Mouse (Mus musculus) cerebellum, postnatal 10 days (tissue): ENCODE results near the gene Map7d2.

Source experiments
- DNase-seq, 2 experiments: peaks; one replicate each; pipeline ENCODE4 v3.0.0; 2021; ENCODE audit warnings: mixed read lengths in 2 of 2

Map7d2 gene

GRCm38 (mm10) chrX:159509847-159510715 lies 95.7 kb downstream of the Map7d2 start:
- no peak for DNase-seq

DNA sequence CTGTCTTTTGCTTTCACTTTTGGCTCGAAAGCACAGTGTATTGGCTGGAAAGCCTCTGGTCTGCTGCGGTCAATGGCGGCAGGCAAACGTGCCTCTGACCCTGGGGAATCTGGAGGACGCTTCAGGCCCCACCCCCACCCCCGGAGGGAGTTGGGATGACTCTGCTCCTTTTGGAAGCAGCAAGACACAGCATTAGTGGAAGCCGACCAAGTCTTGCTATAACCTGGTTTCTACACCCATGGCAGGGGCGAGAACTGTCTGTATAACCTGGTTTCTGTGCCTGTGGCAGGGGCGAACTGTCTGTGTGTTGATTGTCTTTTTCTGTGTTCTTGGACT lies 96.3 kb downstream of the Map7d2 start:
- DNase-seq = no peak

DNA sequence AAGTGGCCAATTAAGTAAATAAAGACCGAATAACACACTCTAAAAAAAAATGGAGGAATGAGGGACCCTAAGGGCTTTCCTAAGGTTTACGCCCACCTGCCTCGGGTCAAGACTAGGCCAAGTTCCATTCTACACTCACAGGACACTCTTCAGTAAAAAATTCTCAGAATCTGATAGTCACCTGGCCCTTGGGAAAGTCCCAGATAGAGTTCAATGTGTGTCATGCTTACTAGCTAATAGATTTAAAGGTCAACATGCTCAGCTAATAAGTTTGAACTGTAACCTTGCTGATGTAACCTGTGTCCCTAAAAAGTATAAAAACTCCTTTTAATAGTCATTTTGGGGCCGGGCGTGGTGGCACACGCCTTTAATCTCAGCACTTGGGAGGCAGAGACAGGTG lies 101.2 kb downstream of the Map7d2 start:
- DNase-seq = no peak

GRCm38 (mm10) chrX:159521780-159522179 lies 107.4 kb downstream of the Map7d2 start:
- no peak for DNase-seq

DNA sequence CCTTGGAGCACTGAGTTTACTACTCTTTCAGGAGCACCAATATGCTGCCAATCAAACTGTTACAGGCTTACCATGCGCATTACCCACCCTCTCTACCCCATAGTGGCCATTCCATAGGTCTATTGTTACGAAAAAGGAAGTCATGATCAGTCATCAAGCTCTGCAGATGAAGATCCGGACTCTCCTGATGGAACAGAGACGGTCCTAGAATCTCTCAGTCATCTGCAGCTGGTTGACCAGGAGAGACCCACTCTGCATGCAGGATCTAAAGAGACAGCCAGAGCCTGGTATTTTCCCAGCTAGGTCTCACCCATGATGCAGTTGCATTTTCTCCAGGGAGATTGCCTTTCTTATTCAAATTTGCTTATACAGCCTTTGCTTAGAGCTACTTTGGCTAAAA lies 108.3 kb downstream of the Map7d2 start:
- DNase-seq = no peak

GRCm38 (mm10) chrX:159526388-159526787 lies 112.0 kb downstream of the Map7d2 start, which contains the start of gene Bclaf3:
Gene Bclaf3 (plus strand): TSS chrX:159526688.
- DNase-seq = no peak

- peak; percentile 98 to 99 for DNase-seq
Measured at GRCm38 (mm10) chrX:159532427-159532810, 118.0 kb downstream of the Map7d2 start.

- DNase-seq = peak; percentile 63 to 70
Measured at GRCm38 (mm10) chrX:159532811-159533462, 118.6 kb downstream of the Map7d2 start.

- DNase-seq = no peak
Measured at GRCm38 (mm10) chrX:159541936-159542335, 127.6 kb downstream of the Map7d2 start.

DNA sequence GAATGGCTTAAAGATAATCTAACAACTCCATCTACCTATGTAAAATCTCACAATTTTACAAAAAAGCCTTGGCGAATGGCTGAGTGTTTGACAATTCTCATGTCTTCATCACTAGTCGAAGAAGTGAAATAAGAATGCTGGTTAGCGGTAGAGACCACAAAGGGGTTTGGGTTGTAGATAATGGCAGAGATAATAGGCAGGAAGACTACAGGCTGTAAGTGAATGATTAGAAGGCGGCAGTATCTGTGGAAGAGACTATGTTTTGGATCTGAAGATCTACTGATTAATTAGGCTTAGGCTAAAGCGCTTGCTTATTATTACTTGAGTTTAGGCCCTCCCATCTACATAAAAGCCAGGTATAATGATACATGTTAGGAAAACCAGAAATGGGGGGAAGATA lies 132.7 kb downstream of the Map7d2 start:
- DNase-seq = no peak
